Mouse (Mus musculus) heart, postnatal 0 days (tissue): ENCODE measurements around the gene Atp8b4. TPM values are rescaled to one million over a fixed set of nuclear protein-coding genes. Genes with fewer than 3 reads are reported as not detected.

Experiments
- ATAC-seq: fragments of 200-750 bp; cut with Nextera tagmentation; 2 replicates; pipeline ENCODE4 v1.8.0; 2017; ENCODE audit warnings: low read depth, moderate number of reproducible peaks, moderate library complexity; ENCODE audit not compliant: insufficient read depth
- DNase-seq: peaks from one replicate; pipeline ENCODE4 v3.0.0-alpha.2; 2016; ENCODE audit warnings: low spot score
- H3K27ac ChIP-seq: fragments of 300-500 bp; sonication (generic); 2 replicates; pipeline ENCODE4 v1.5.1; 2014; ENCODE audit warnings: low read depth, mild to moderate bottlenecking
- H3K27me3 ChIP-seq: fragments of 300-500 bp; sonication (generic); 2 replicates; pipeline ENCODE4 v1.6.1; 2014; ENCODE audit warnings: low read length, mixed read lengths; ENCODE audit not compliant: control insufficient read depth, insufficient read depth
- H3K36me3 ChIP-seq: fragments of 300-500 bp; sonication (generic); replicated peaks from 2 replicates; pipeline ENCODE4 v1.6.1; 2014; ENCODE audit warnings: low read length, mixed read lengths; ENCODE audit not compliant: control insufficient read depth, insufficient read depth
- H3K4me1 ChIP-seq: fragments of 300-500 bp; sonication (generic); 2 replicates; pipeline ENCODE4 v1.6.1; 2014; ENCODE audit warnings: antibody characterized with exemption; ENCODE audit not compliant: control insufficient read depth, insufficient read depth
- H3K4me2 ChIP-seq: fragments of 300-500 bp; sonication (generic); 2 replicates; pipeline ENCODE4 v1.6.1; 2014; ENCODE audit warnings: low read depth, mild to moderate bottlenecking, low read length, moderate library complexity
- H3K4me3 ChIP-seq: fragments of 300-500 bp; sonication (generic); 2 replicates; pipeline ENCODE4 v1.5.1; 2014; ENCODE audit warnings: low read depth, low read length
- H3K9ac ChIP-seq: fragments of 300-500 bp; sonication (generic); replicated peaks from 2 replicates; pipeline ENCODE4 v1.6.1; 2014; ENCODE audit warnings: low read depth, low read length, mixed read lengths
- H3K9me3 ChIP-seq: fragments of 300-500 bp; sonication (generic); replicated peaks from 2 replicates; pipeline ENCODE4 v1.6.1; 2016; ENCODE audit warnings: low read length; ENCODE audit not compliant: control insufficient read depth
- CTCF ChIP-seq: IDR thresholded peaks from 2 replicates; pipeline ENCODE4 v1.5.1; 2016; ENCODE audit warnings: antibody characterized with exemption, control low read depth, low read depth
- EP300 ChIP-seq: IDR thresholded peaks from 2 replicates; pipeline ENCODE4 v1.6.1; 2016; ENCODE audit warnings: antibody characterized with exemption, low read depth
- WGBS: fragments of 180-500 bp; shearing (Covaris S2); extraction: QIAGEN DNeasy Blood & Tissue Kit; methylation state at CpG from one replicate; pipeline ENCODE4 v1.1.7; 2014; 5-methylcytosine and 5-hydroxymethylcytosine counted together
- polyA plus RNA-seq: library from polyadenylated mRNA; unstranded; fragments of >200 nt; fragmentation: Nextera tagmentation; extraction: Ambion mirVana; gene quantifications from 2 replicates; pipeline ENCODE4 v1.2.1, GENCODE M21; 2015
- total RNA-seq: library from RNA; depleted of rRNA; stranded (reverse); fragments of >200 nt; gene quantifications from 2 replicates; pipeline ENCODE4 v1.2.3, GENCODE M21; 2014; ENCODE audit warnings: low replicate concordance

Gene Atp8b4
- total and polyA plus RNA-seq, 2 experiments from 2014 or later, result 0.27 TPM; not detected in 1

DNA sequence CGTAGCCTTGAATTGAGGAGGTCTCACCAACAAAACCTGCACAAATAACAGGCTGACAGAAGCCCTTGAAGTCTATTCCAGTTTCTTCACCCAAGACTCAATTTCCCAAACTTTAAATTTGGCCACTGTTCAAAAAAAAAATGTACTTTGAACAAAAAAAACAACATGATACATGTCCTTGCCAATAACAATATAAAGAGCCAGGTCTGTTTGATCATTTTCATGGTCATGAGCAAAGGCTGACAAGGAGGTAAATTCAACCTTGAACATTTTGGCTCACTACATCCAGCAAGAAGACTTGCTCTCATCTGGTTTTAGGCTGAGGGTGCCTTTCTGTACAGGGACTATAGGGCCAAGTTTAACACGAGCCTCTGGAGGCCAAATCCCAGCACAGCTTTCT, 83.7 kb downstream of the Atp8b4 start:
- TF ChIP-seq EP300, result no peak
- TF ChIP-seq CTCF, result no peak
- ATAC-seq (no peak), DNase-seq (no peak)
- no peaks in the 10 kb centered on the region for H3K27me3 ChIP-seq
- no peak overlapping the region for H3K4me2 ChIP-seq
- no peaks in the 10 kb centered on the region for H3K36me3 ChIP-seq
- no peaks in the 10 kb centered on the region for H3K4me1 ChIP-seq
- no peak overlapping the region for H3K4me3 ChIP-seq
- H3K9ac ChIP-seq, result no peak overlapping the region
- no peaks in the 10 kb centered on the region for H3K9me3 ChIP-seq
- no peak overlapping the region for H3K27ac ChIP-seq
- 79% methylated on average over 2 of the region's 2 CpGs for WGBS

GRCm38 (mm10) chr2:126415981-126416380, 84.5 kb downstream of the Atp8b4 start:
- TF ChIP-seq EP300 (no peak), CTCF (no peak)
- Histone ChIP-seq H3K9me3 (no peaks in the 10 kb centered on the region), H3K27me3 (no peaks in the 10 kb centered on the region), H3K27ac (no peak overlapping the region), H3K4me3 (no peak overlapping the region), H3K9ac (no peak overlapping the region), H3K4me2 (no peak overlapping the region), H3K4me1 (no peaks in the 10 kb centered on the region), H3K36me3 (no peaks in the 10 kb centered on the region)
- DNase-seq (no peak), ATAC-seq (no peak)
- 72% methylated on average over 4 of the region's 4 CpGs for WGBS

DNA sequence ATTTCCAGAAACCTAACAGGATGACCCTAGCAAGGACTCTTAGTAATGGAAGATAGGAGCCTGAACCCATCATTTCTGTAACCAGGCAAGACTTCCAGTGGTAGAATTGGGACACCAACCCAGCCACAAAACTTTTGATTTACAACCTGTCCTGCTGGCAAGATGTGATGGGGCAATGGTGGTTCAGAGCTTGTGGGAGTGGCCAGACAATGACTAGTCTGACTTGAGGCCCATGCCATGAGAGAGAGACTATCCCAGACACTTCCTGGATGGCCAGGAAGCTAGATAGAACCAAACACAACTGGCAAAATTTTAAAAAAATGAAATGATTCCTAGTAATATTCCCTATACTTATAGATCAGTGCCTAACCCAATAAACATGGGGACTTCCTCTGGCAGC, 87.7 kb downstream of the Atp8b4 start:
- no peaks in the 10 kb centered on the region for H3K9me3 ChIP-seq
- no peaks in the 10 kb centered on the region for H3K27me3 ChIP-seq
- no peak for ATAC-seq
- H3K4me1 ChIP-seq, result no peaks in the 10 kb centered on the region
- no peak overlapping the region for H3K4me2 ChIP-seq
- no peak overlapping the region for H3K4me3 ChIP-seq
- no peaks in the 10 kb centered on the region for H3K36me3 ChIP-seq
- H3K27ac ChIP-seq, result no peak overlapping the region
- TF ChIP-seq EP300 (no peak), CTCF (no peak)
- H3K9ac ChIP-seq, result no peak overlapping the region
- DNase-seq, result no peak

DNA sequence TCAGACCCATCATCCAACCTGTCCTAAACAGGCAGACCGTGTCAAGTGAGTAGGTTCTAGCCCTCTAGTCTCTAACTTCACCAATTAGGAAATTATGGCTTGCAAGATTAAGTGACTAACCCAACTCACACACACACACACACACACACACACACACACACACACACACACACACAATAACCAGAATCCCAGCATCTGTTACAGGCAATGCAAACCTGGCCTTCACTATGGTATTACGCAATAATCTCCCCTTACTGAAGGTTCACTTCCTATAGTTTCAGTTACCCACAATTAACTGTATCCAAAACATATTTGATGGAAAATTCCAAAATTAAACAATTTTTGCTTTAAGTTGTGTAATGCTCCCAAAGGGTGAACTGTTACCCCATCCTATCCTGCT, 101.0 kb downstream of the Atp8b4 start:
- WGBS, result 83% methylated on average over 2 of the region's 2 CpGs

DNA sequence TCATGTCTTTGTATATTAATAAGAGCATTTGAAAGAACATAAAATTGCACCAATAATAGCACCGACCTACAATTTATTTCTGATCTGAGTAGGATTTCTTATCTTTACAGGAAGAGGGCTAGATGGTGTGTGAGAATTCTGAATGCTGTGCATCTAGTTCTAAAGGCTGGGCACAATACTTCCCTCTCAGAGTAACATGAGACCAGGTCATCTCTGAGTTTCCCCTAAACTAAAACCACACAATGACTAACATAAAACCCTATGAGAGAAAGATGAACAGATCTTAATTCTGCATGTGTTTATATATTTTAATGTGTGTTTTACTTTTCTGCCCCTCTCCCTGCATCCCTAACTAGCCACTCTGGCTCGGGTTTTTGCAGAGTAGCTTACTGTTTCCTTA, 101.5 kb downstream of the Atp8b4 start:
- H3K9me3 ChIP-seq, result no peaks in the 10 kb centered on the region
- 53% methylated on average over 2 of the region's 2 CpGs for WGBS
- H3K36me3 ChIP-seq, result no peaks in the 10 kb centered on the region
- no peaks in the 10 kb centered on the region for H3K27me3 ChIP-seq
- no peak overlapping the region for H3K9ac ChIP-seq
- H3K4me2 ChIP-seq, result no peak overlapping the region
- no peak overlapping the region for H3K4me3 ChIP-seq
- no peak for TF ChIP-seq CTCF
- no peak for TF ChIP-seq EP300
- DNase-seq (no peak), ATAC-seq (no peak)
- no peak overlapping the region for H3K27ac ChIP-seq
- no peaks in the 10 kb centered on the region for H3K4me1 ChIP-seq

More for the DNA sequence above, 101.0 kb downstream of the Atp8b4 start:
- ATAC-seq (no peak), DNase-seq (no peak)
- no peaks in the 10 kb centered on the region for H3K36me3 ChIP-seq
- H3K9ac ChIP-seq, result no peak overlapping the region
- no peaks in the 10 kb centered on the region for H3K27me3 ChIP-seq
- no peaks in the 10 kb centered on the region for H3K9me3 ChIP-seq
- no peak overlapping the region for H3K27ac ChIP-seq
- H3K4me2 ChIP-seq, result no peak overlapping the region
- H3K4me1 ChIP-seq, result no peaks in the 10 kb centered on the region
- no peak overlapping the region for H3K4me3 ChIP-seq
- TF ChIP-seq CTCF (no peak), EP300 (no peak)

- no peak for TF ChIP-seq CTCF
- no peak for TF ChIP-seq EP300
- H3K36me3 ChIP-seq, result no peaks in the 10 kb centered on the region
- H3K9me3 ChIP-seq, result no peaks in the 10 kb centered on the region
- no peaks in the 10 kb centered on the region for H3K4me1 ChIP-seq
- no peak overlapping the region for H3K4me3 ChIP-seq
- DNase-seq, result no peak
- ATAC-seq, result no peak
- no peak overlapping the region for H3K4me2 ChIP-seq
- 64% methylated on average over 2 of the region's 2 CpGs for WGBS
- H3K9ac ChIP-seq, result no peak overlapping the region
- H3K27ac ChIP-seq, result no peak overlapping the region
- no peaks in the 10 kb centered on the region for H3K27me3 ChIP-seq
Observed at GRCm38 (mm10) chr2:126398216-126398615, 102.3 kb downstream of the Atp8b4 start.
